Mouse (Mus musculus): Measurements from ENCODE around the gene Ttc39b.

DNA sequence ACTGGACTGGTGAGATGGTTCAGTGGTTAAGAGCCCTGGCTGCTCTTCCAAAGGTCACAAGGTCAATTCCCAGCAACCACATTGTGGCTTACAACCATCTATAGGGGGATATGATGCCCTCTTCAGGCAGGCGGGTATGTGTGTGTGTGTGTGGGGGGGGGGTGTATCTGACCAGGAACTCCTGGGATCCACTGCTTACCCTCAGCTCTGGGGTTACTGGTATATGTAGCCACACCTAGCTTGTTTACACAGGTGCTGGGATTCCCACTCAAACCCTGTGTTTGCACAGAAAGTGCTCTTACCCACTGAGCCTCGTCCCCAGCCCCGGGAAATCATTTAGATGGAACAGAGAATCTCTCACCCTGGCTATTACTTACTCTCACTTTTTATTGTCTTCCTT is 13.7 kb upstream of the Ttc39b start:
- TF ChIP-seq CTCF (IDR thresholded peaks at IDR 0.05; ENCODE audit: insufficient read depth, low read length), result no peak
- no peak for TF ChIP-seq POLR2A (IDR thresholded peaks at IDR 0.05; ENCODE audit: borderline replicate concordance, extremely low read depth, low read depth, low read length)

Data from lung, adult 2 months (tissue).